Mouse (Mus musculus) gastrocnemius, postnatal 4 days (tissue): ENCODE data around the gene Pycr2. TPM values are rescaled to one million over a fixed set of nuclear protein-coding genes. Genes with fewer than 3 reads are reported as not detected.
"Not testable (repeated sequence)": the region's sequence is repeated elsewhere in the genome, so short reads cannot be mapped to it uniquely, and the experiment has no call there.

Experiments
- DNase-seq, 2 experiments: peaks; one replicate each; pipeline ENCODE4 v3.0.0; 2021 to 2022; ENCODE audit warnings: low spot score in 2 of 2, mixed read lengths in 2 of 2
- total RNA-seq, 2 experiments: library from RNA; stranded (reverse); gene quantifications; 2 replicates each; pipeline ENCODE4 v1.2.3; 2021

Gene Pycr2
- total RNA-seq, 2 experiments from 2014 or later: 24.1 to 27.0 TPM

DNA sequence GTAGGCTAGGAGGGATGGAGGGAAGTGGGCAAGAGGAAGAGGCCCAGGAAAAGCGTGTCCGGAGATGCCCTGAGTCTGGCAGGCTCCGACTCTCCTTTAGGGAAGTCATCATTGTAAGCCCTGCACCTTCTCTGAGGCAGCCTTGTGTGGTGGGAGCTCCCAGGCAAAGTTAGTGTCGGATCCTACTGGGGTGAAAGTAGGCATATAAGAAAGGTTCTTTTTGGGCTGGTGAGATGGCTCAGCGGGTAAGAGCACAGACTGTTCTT lies 655 bp downstream of the Pycr2 start:
- DNase-seq: no peak

DNA sequence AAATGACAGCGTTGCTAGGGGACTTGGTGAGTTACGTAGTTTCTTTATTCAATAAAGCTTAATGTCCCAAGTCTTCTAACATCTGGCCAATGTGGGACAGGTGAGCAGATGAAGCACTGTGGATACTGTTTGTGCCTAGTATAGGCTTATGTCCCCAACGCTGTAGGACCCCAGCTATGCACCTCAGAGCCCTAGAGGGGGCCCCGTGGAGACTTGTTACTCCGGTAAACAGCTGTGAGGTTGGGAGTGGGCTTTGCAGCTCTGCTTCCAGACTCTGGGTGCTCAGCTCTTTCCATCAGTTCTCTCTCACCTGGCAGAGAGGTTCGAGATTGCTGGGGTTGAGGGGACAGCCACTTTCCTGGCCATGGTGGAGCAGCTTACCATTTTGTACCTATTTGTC lies 1.2 kb downstream of the Pycr2 start:
- no peak for DNase-seq

DNA sequence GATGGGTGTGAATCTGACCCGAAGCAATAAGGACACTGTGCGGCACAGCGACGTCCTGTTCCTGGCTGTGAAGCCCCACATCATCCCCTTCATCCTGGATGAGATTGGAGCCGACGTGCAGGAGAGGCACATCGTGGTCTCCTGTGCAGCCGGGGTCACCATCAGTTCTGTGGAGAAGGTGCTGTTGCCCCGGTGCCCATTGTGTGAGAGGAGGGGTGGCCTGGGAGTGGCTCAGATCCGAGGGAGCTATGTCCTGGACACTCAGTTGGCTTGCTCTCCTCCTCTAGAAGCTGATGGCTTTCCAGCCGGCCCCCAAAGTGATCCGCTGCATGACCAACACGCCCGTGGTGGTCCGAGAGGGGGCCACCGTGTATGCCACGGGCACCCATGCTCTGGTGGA lies 1.8 kb downstream of the Pycr2 start:
- no peak for DNase-seq

DNA sequence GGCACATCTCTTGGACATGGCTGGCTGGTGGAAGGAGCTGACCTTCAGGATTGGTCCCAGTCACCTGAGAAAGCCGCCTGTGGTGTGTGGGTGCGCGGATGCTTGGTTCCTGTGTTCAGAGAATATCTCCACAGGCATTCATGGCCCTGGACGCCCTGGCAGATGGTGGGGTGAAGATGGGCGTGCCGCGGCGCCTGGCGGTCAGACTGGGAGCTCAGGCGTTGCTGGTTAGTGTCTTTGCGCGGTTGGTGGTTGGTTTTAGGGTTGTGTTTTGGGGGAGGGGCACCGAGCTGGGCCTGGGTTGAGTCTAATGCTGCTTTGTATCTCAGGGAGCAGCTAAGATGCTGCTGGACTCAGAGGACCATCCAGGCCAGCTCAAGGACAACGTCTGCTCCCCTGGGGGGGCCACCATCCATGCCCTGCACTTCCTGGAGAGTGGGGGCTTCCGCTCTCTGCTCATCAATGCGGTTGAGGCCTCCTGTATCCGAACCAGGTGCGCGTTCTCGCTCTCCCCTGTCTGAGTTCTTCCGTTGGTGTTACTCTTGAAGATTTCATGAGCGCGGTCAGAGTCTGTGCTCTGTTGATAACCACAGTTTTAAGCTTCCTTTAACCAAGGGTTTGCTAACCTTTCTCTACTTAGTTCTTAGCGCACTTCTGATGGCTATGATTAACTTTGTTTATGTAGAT lies 2.5 kb downstream of the Pycr2 start:
- DNase-seq: no peak

DNA sequence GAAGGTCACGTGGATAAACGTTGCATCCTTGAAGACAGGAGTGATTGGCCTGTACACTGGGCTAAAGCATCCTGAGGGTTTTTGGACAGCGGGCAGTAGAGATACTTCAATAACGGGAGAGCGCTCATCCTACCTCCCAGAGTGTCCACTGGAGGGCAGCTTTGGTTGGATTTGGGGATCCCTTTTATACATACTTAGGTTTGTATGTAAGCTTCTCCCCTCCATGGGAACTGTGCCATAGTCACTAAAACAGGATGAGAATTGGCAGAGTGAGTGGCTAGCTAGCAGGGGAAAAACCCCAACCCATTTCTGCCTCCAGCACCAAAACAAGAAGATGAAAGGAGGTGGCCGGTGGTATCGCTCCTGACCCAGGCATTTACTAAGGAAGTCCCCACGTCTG lies 7.0 kb downstream of the Pycr2 start:
- no peak for DNase-seq

DNA sequence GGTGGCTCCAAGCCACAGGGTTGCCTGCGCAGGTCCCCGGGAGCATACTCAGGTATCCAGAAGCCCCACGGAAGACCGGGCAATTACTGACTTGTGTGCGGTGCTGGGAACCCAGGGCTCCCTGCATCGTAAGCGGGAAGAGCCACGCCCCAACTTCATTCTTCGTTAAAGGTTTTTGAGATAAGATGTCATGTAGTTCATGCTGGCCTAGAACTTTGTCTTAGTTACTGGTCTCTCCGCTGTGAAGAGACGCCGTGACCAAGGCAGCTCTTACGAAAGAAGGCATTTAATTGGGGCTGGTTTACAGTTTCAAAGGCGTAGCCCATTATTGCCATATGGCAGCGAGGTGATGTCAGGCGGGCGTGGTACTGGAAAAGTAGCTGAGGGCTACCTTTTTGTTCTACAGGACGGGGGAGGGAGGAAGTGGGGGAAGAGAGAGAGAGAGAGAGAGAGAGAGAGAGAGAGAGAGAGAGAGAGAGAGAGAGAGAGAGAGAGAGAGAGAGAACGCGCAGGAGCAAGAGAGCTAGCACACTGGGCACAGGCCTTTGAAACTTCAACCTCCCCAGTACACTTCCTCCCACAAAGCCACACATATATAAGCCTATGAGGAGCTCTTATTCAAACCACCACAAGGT lies 7.7 kb downstream of the Pycr2 start:
- DNase-seq: no peak

DNA sequence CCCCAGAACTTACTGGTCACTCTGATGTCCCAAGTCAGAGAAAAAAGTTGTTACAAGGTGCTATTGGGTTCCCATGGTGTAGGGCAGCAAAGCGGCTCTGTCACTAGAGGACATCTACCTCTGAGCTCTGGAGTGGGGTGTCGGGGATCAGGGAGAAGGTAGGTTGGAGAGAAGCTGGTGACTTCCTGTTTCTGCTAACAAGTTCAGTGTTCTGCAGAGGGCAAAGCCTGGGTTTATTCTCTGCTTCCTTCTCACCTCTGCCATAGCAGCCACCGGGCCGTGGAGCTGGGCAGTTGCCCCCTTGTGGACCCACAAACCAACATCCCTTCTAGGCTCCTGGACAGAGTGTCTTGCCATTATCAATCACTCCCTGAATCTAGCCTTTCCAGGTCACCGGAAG lies 8.7 kb downstream of the Pycr2 start:
- DNase-seq: no peak

DNA sequence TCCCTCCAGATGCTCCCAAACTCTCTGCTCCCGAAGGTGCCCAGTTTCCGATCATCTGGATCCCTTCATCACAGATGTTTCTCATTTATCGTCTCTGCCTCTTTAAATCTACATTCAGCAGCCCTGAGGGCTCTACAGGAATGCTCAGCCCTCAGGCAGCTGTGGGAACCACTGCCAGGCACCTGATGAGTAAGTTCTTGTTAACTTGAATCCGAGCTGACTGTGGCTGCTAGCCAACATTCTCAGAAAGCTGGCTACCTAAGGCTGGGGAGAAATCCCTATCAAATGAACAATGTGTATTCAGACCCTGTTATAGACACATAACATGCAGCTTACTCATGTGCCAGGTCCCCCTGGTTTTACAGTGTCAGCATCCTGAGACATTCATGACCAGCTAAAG lies 9.7 kb downstream of the Pycr2 start:
- peak in 1 of 2 experiments; percentile 57 for DNase-seq

DNA sequence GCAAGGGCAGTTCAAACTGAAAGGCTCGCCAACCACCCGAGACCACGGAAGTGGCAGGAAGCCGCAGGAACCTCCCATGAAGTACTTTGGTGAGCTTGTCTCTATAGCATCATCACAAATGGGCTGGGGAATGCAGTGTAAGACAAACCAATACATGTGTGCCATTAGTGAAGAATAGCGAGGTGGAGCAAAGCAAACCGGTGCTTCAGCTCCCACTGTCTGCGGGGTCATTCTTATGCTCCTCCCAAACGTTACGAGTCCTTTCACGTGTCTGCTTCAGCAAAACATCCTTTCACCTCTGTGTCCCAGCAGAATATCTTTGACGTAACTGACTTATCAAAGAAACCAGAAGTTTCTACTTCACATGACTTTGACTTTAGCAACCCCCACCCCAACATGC lies 12.3 kb downstream of the Pycr2 start:
- no peak for DNase-seq

DNA sequence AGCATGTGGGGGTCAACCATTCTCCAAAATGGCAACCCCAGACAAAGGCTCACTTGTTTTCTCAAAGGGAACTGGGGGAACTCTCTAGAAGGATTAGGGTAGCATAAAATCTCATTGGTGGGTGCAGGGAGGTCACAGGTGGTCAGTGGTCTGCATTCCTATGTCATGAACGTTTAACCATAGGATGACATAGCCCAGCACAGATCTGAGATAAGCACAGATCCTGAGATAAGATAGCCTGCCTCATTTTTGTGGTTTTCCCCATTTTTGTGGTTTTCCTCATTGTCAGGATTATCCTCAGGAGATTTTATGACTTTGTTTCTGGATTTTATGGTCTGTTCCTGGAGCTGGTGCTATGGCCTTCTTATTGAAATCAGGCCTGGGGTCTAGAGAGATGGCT lies 13.0 kb downstream of the Pycr2 start:
- no peak for DNase-seq

DNA sequence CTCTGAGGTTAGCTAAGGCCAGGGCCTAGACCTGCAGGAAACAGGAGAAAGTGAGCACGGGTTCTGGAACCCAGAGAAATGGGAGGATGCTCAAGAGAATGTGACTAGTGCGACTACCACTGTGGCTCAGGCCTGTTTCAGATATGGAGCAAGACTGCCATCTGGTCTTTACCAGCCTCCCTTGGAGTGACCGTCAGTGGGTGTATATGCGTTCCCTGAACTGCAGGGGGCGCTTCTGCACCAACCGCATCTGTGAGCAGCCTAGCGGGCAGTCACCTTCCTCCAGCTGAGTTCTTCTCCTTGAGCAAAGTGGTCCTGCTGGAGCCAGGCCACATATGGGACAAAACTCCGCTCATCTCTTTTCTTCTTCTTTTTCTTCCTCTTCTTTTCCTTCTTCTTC lies 15.6 kb downstream of the Pycr2 start:
- DNase-seq: no peak

DNA sequence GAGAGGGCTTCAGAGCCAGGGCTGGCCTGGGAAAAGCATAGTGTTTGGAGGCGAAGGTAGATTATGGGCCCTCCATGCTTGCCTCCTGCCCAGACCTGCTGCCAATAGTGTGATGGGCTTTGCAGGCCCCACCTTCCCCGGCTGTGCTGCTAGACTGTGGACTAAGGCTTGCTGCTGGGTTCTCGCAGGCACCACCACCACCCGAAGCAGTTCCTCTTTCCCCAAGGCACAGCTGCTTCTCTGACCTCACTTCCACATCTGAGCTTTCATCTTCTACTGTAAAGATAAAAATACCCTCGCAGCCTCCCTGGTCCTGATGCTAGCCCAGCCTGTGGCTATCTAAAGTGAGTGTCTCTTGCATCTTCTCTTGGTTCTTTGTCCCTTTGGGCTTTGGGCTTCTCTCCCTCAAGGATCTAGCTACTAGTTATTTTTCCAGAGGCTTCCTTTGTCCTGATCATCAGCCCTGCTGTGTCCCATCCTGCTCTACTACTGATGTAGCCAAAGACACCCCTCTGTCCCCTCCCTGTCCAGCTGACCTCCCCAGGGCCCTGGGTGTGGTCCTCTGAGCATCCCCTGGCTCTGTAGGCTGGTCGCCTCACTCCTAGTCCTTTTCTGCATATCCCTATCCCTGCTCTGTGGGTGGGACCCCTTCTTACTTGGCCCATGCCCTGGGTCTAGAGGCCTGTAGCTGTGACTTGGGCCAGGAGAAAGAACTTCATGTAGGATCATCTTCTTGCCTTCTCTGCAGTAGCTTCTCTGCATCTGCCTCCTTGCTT lies 18.4 kb downstream of the Pycr2 start:
- no peak for DNase-seq

DNA sequence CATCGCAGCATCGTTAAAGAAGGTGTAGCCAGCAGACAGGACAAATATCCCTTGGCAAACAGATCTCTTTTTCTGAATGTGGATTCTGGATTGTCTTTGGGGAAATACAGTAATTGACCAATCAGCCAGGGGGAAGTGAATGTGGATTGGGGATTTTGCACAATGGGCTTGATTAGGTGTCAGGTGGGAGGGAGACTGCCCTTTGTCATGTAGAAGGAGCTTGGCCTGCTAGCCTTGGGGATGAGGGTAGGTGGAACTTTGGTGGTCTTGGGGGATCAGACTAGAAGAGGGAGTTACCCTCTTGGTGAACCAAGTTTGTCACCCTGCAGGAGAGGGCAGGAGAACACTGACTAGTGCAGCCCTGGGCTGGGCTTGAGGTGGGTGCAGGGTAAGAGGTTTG lies 20.6 kb downstream of the Pycr2 start:
- DNase-seq: no peak

DNA sequence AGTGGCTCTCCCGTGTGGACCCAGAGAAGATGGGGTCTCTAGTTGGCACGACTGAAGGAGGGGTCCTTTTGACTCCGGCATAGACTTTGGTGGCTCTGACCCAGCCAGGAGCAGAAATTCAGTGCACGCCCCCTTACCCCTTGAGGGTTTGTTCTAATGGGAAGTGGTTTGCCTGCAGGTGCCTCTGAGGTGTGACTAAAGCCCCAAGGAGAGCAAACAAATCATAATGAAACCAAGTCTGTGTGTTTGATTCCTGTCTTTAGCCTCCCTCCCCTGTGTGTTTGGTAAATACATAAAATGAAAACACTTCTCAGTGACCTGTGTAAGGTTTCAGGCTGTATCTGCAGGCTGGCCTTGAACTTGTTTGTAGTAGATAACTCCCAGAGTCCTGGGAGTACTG lies 22.2 kb downstream of the Pycr2 start:
- DNase-seq: no peak

DNA sequence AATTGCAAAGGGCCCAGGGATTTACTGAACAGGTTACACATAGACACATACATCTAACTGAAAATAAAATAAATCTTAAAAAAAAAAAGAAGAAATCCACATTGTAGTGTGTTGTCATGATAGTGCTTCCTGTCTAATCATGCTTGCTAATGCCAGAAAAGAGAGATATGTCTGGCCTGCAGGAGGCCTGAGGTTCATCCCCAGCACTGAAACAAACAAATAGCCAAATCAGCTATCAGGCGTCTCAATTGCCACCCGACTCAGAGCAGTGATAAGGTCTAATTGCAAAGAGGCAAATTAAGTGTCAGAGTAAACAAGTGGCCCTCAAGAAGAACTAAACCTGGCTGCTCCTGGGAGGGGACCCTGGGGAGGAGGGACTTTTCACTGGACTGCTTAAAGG lies 25.5 kb downstream of the Pycr2 start:
- DNase-seq: no peak

DNA sequence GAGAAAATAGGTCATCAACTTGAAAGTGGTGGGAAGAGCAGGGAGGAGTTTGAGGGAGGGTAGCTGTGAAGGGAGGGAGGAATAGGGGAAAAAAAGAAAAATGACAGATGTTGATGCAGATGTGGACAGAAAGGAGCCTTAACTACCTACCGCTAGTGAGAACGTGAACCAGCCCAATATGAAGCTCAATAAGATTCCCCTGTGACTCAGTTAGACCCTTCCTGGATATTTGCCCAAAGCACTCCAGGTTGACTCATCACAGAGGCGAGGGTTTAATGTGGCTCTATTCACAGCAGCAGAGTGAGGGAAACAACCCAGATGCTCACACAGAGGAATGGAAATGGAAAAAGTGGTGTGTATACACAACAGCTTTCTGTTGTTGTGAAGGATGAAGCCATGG lies 27.0 kb downstream of the Pycr2 start:
- no peak for DNase-seq

DNA sequence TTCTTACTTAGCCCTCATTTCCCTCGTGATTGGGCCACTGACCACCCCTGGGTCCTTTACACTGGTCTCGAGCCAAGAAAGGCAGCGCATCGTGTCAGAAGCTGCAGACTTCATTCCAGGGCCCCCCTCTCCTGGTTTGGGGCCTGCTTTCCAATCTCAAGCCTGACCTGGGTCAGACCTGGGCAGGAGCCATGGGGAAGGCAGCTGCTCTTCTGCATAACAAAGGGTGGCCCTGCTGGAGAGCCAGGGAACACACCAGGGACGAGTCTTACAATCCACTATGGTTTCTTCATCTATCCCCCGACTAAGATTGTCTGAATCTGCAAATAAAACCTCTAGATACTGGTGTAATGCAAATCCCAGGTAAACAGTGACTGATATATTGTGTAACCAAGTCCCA lies 29.6 kb downstream of the Pycr2 start:
- no peak for DNase-seq

DNA sequence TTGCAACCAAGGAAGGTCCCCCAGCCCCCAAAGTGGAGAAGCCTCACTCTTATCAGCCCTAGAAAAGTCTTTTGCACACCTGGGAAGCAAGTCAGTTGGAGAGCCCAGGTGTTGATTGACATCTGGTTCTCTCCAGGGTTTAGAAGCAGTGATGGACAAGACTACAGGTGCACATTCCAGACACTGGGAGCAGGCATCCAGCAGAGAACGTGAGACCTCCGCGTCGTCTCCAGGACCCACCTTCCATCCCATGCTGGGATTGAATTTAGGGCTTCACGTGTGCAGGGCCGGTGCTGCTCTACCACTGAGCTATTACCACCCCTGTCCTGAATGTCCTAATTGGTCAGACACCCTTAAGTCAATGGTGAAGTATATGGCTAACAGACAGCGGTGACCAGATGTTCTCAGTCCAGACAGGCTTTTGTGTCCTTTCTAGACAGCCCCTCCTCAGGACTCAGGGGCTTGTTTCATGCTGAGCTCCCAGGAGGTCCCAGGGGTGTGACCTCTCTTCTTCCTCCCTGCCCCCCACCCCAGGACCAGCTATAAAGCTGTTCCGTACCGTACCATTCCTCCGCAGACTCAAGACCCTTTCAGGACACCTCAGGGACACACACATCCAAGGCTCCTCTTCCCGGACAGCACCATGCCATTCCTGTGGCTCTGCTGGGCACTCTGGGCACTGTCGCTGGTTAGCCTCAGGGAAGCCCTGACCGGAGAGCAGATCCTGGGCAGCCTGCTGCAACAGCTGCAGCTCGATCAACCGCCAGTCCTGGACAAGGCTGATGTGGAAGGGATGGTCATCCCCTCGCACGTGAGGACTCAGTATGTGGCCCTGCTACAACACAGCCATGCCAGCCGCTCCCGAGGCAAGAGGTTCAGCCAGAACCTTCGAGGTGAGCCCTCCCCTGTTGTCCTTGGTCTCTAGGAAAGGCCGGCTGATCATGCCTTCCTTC lies 30.6 kb downstream of the Pycr2 start, which contains the start of gene Lefty1:
TSS of gene Lefty1 (plus strand) at position 556 of the 953 bp plus-strand sequence.
- DNase-seq: no peak

DNA sequence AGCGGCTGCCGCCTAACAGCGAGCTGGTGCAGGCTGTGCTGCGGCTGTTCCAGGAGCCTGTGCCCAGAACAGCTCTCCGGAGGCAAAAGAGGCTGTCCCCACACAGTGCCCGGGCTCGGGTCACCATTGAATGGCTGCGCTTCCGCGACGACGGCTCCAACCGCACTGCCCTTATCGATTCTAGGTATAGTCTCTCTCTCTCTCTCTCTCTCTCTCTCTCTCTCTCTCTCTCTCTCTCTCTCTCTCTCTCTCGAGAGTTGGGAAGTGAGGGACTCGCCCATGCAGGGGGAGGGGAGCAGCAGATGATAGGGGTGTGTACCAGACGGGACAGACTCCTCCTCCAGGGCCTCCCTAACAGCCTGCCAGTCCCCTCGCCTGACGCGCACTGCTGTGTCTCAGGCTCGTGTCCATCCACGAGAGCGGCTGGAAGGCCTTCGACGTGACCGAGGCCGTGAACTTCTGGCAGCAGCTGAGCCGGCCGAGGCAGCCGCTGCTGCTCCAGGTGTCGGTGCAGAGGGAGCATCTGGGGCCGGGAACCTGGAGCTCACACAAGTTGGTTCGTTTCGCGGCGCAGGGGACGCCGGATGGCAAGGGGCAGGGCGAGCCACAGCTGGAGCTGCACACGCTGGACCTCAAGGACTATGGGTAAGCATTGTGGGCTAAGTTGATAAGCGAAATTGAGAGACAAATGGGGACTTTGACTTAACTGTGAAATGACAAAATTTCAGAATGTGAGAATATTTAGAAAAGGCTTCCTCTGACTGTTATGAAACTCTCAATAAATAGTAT lies 32.7 kb downstream of the Pycr2 start:
- DNase-seq: not testable (repeated sequence)

DNA sequence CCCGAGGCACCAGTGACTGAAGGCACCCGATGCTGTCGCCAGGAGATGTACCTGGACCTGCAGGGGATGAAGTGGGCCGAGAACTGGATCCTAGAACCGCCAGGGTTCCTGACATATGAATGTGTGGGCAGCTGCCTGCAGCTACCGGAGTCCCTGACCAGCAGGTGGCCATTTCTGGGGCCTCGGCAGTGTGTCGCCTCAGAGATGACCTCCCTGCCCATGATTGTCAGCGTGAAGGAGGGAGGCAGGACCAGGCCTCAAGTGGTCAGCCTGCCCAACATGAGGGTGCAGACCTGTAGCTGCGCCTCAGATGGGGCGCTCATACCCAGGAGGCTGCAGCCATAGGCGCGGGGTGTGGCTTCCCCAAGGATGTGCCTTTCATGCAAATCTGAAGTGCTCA lies 33.5 kb downstream of the Pycr2 start:
- DNase-seq: not testable (repeated sequence)

DNA sequence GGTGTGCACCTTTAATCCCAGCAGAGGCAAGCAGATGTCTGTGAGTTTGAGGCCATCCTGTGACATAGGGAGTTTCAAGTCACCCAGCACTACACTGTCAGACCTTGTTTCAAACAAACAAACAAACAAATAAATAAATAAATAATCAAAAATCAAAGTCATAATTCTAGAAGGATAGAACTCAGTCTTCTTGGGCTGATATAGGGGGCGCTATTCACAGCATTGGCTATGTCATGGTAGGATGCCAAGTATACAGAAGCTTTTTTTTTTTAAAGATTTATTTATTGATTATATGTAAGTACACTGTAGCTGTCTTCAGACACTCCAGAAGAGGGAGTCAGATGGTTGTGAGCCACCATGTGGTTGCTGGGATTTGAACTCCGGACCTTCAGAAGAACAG lies 34.7 kb downstream of the Pycr2 start:
- DNase-seq: not testable (repeated sequence)
